Mouse (Mus musculus) midbrain, embryonic 11.5 days (tissue): ENCODE data around the gene Rcan1. TPM values are rescaled to one million over a fixed set of nuclear protein-coding genes. Genes with fewer than 3 reads are reported as not detected.

Experiments
- ATAC-seq: fragments of 200-750 bp; cut with Nextera tagmentation; 2 replicates; pipeline ENCODE4 v1.8.0; 2017; ENCODE audit warnings: moderate TSS enrichment, moderate library complexity; ENCODE audit not compliant: low FRiP score
- DNase-seq: peaks from one replicate; pipeline ENCODE4 v3.0.0; 2015; ENCODE audit warnings: low spot score; ENCODE audit errors: missing footprints
- H3K27ac ChIP-seq: fragments of 300-500 bp; sonication (generic); 2 replicates; pipeline ENCODE4 v1.5.1; 2014; ENCODE audit warnings: low read depth, low read length
- H3K27me3 ChIP-seq: fragments of 300-500 bp; sonication (generic); 2 replicates; pipeline ENCODE4 v1.6.1; 2014; ENCODE audit warnings: mild to moderate bottlenecking, low read length, moderate library complexity, mixed read lengths; ENCODE audit not compliant: control insufficient read depth, insufficient read depth
- H3K36me3 ChIP-seq: fragments of 300-500 bp; sonication (generic); 2 replicates; pipeline ENCODE4 v1.6.1; 2014; ENCODE audit warnings: mild to moderate bottlenecking, low read length, moderate library complexity, mixed read lengths; ENCODE audit not compliant: control insufficient read depth, insufficient read depth
- H3K4me1 ChIP-seq: fragments of 300-500 bp; sonication (generic); 2 replicates; pipeline ENCODE4 v1.6.1; 2014; ENCODE audit warnings: low read length; ENCODE audit not compliant: control insufficient read depth, insufficient read depth
- H3K4me2 ChIP-seq: fragments of 300-500 bp; sonication (generic); 2 replicates; pipeline ENCODE4 v1.6.1; 2014; ENCODE audit warnings: mild to moderate bottlenecking, moderate library complexity
- H3K4me3 ChIP-seq: fragments of 300-500 bp; sonication (generic); 2 replicates; pipeline ENCODE4 v1.5.1; 2014; ENCODE audit warnings: low read depth, low read length
- H3K9ac ChIP-seq: fragments of 300-500 bp; sonication (generic); 2 replicates; pipeline ENCODE4 v1.6.1; 2014; ENCODE audit warnings: low read length
- H3K9me3 ChIP-seq: fragments of 300-500 bp; sonication (generic); 2 replicates; pipeline ENCODE4 v1.6.1; 2016; ENCODE audit warnings: low read length; ENCODE audit not compliant: control insufficient read depth
- whole genome bisulfite sequencing: fragments of 180-500 bp; shearing (Covaris S2); extraction: QIAGEN DNeasy Blood & Tissue Kit; methylation state at CpG from one replicate; pipeline ENCODE4 v1.1.7; 2014; 5-methylcytosine and 5-hydroxymethylcytosine counted together
- polyA plus RNA-seq: library from polyadenylated mRNA; unstranded; fragments of >200 nt; fragmentation: Nextera tagmentation; extraction: Ambion mirVana; gene quantifications from 2 replicates; pipeline ENCODE4 v1.2.1, GENCODE M21; 2014

Gene Rcan1
- polyA plus RNA-seq, 1 experiment from 2014 or later: 40.7 TPM

DNA sequence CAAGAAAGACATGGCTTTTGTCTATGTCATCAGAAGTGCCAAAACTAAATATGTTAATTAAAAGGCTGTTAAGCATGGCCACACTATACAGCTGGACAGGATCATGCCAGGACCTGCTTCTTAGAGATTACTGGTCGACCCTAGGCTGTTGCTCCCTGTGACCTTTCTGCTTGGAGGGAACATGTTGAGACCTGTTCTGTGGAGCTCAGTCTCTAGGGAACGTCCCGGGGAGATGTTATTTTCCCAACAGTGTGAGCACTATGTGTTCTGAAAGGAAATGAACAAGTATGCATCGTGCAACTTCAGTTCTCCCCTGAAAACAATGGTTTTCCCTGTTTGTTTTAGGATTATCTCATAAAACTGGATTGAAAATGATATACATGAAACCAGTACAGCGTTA lies 32.4 kb upstream of the Rcan1 start:
- no peak overlapping the region for H3K4me2 ChIP-seq
- no peak overlapping the region for H3K4me3 ChIP-seq
- H3K36me3 ChIP-seq: no peaks in the 10 kb centered on the region
- DNase-seq (no peak), ATAC-seq (no peak)
- no peak overlapping the region for H3K27ac ChIP-seq
- H3K9ac ChIP-seq: no peak overlapping the region
- peaks cover 7% of the 10 kb centered on the region; the same call in 1 of the 2 replicates for H3K4me1 ChIP-seq
- WGBS: 73% methylated on average over 5 of the region's 5 CpGs
- no peaks in the 10 kb centered on the region for H3K9me3 ChIP-seq
- H3K27me3 ChIP-seq: peaks cover 22% of the 10 kb centered on the region

GRCm38 (mm10) chr16:92500534-92500933 lies 29.9 kb upstream of the Rcan1 start:
- peaks cover 30% of the 10 kb centered on the region for H3K27me3 ChIP-seq
- H3K9me3 ChIP-seq: no peaks in the 10 kb centered on the region
- WGBS: 82% methylated on average over 8 of the region's 8 CpGs
- no peak overlapping the region for H3K4me3 ChIP-seq
- H3K27ac ChIP-seq: no peak overlapping the region
- DNase-seq (no peak), ATAC-seq (no peak)
- peaks cover 7% of the 10 kb centered on the region; the same call in 1 of the 2 replicates for H3K4me1 ChIP-seq
- no peaks in the 10 kb centered on the region for H3K36me3 ChIP-seq
- no peak overlapping the region for H3K4me2 ChIP-seq
- no peak overlapping the region for H3K9ac ChIP-seq

DNA sequence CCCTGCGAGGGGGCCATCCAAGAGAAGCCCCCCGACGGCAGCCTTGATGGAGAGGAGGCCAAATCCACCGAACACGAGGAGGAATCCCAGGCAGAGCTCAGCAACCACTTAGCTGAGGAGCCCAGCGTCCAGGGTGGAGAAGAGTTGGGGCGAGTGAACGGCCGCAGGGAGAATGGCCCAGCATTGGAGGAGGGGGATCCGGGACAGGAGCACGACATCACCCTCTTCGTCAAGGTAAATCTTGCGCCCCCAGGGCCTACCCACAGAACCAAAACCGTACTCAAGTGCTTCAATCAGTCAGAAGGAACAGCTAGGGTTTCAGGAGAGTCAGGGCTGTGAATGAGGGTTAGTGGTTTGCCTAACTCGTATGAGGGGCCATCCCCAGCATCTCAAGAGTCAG lies 28.7 kb upstream of the Rcan1 start:
- Histone ChIP-seq H3K9me3 (no peaks in the 10 kb centered on the region), H3K4me1 (peaks cover 7% of the 10 kb centered on the region; the same call in 1 of the 2 replicates), H3K27me3 (peaks cover 30% of the 10 kb centered on the region), H3K4me2 (peak overlapping the region; percentile 85), H3K9ac (no peak overlapping the region), H3K36me3 (no peaks in the 10 kb centered on the region), H3K27ac (no peak overlapping the region), H3K4me3 (peak overlapping the region; percentile 53; the same call in 1 of the 2 replicates)
- DNase-seq (peak; percentile 90), ATAC-seq (no peak)
- WGBS: 20% methylated on average over 15 of the region's 15 CpGs

- Histone ChIP-seq H3K27ac (no peak overlapping the region), H3K4me2 (peak overlapping the region; percentile 85), H3K4me3 (peak overlapping the region; percentile 53), H3K9me3 (no peaks in the 10 kb centered on the region), H3K27me3 (peaks cover 30% of the 10 kb centered on the region), H3K4me1 (peaks cover 7% of the 10 kb centered on the region; the same call in 1 of the 2 replicates), H3K9ac (peak overlapping the region; percentile 54), H3K36me3 (no peaks in the 10 kb centered on the region)
- ATAC-seq (0 out of 2 replicates have a peak, but pooled peaks have one; percentile 24), DNase-seq (peak; percentile 95)
- WGBS: 2% methylated on average over 34 of the region's 34 CpGs
These were observed 27.9 kb upstream of the Rcan1 start for GRCm38 (mm10) chr16:92498589-92498981.

DNA sequence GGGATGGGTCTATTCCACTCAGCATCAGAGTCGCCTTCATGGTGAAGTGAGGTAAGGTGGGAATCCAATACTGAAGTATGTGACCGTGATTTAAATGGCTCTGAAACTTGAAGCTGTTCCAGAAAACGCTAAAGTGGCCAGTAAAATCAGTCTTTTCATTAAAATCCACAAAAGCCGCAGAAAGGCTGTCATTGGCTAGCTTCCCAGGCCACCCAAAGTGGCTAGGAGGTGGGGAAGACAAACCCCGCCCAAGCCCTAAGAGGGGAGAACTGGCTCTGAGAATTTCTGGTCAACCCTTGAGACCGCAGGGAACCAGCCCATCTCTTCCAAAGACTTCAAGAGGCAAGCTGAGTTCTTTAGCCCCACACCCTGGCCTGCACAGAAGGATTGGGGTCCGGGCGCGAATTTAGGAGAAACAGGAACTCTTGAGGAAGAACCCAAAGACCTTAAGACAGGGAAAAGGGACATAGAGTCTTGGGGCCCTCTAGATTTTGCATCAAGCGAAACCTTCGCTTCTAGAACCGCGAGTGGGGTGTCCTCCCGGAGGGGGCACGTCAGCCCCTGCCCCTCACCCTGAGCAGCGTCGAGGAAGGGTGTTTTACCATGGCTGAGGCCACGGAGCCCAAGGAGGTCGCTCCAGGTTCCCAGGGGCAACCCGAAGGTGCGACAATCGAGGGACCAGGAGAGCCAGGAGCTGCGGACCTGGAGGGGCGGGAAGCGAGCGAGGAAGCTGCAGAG lies 27.4 kb upstream of the Rcan1 start:
- Histone ChIP-seq H3K4me2 (peak overlapping the region; percentile 85), H3K27me3 (peaks cover 30% of the 10 kb centered on the region), H3K4me1 (peaks cover 7% of the 10 kb centered on the region; the same call in 1 of the 2 replicates), H3K9ac (peak overlapping the region; percentile 54), H3K9me3 (no peaks in the 10 kb centered on the region), H3K4me3 (peak overlapping the region; percentile 53), H3K27ac (no peak overlapping the region), H3K36me3 (no peaks in the 10 kb centered on the region)
- WGBS: 9% methylated on average over 26 of the region's 26 CpGs
- DNase-seq: peak; percentile 92
- no peak for ATAC-seq

- Histone ChIP-seq H3K9ac (no peak overlapping the region), H3K4me3 (no peak overlapping the region), H3K4me2 (no peak overlapping the region), H3K9me3 (no peaks in the 10 kb centered on the region), H3K4me1 (no peaks in the 10 kb centered on the region), H3K27me3 (no peaks in the 10 kb centered on the region), H3K27ac (no peak overlapping the region), H3K36me3 (no peaks in the 10 kb centered on the region)
- 80% methylated on average over 9 of the region's 9 CpGs for WGBS
- ATAC-seq (no peak), DNase-seq (no peak)
These were observed 18.7 kb upstream of the Rcan1 start for GRCm38 (mm10) chr16:92489356-92489755.

GRCm38 (mm10) chr16:92488456-92488855 lies 17.8 kb upstream of the Rcan1 start:
- WGBS: 81% methylated on average over 5 of the region's 5 CpGs
- Histone ChIP-seq H3K27me3 (no peaks in the 10 kb centered on the region), H3K9me3 (no peaks in the 10 kb centered on the region), H3K9ac (no peak overlapping the region), H3K4me3 (no peak overlapping the region), H3K36me3 (no peaks in the 10 kb centered on the region), H3K4me1 (no peaks in the 10 kb centered on the region), H3K27ac (no peak overlapping the region), H3K4me2 (no peak overlapping the region)
- no peak for DNase-seq
- no peak for ATAC-seq

DNA sequence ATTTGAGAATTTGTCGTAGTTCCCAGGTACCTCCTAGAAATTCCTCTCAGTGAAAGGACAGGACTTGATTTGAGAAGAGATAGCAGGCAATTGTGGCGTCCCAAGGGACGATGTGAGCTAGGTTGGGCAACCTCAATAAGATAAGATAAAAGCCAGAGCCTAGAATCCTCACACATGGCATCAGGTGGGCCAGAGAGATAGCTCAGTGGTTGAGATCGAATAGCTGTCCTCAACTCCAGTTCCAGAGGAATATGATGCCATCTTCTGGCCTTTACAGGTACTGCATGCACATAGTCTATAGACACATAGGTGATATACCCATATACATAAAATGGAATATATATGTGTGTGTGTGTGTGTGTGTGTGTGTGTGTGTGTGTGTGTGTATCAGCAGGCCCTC lies 16.8 kb upstream of the Rcan1 start:
- DNase-seq: no peak
- WGBS: 59% methylated on average over 4 of the region's 4 CpGs

DNA sequence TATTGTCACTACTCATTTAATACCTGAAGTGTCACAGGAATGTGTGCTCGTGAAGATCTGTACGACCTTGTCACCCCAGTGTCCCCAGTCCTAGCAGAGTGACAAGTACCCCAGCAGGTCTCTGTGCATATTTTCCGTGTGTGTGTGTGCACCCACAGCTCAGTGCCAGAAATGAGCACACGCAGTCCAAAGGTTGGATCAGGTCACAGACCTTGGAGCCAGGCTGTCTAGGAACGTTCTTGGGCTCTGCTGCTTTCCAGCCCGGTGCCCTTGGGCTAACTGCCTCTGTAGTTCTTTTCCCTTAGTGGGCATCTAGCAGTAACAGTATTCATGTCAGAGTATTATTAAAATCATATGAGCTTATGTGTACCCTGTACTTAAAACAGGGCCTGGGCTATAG lies 16.4 kb upstream of the Rcan1 start:
- no peak overlapping the region for H3K27ac ChIP-seq
- ATAC-seq: no peak

More for the DNA sequence above, 16.8 kb upstream of the Rcan1 start:
- Histone ChIP-seq H3K27ac (no peak overlapping the region), H3K9me3 (no peaks in the 10 kb centered on the region), H3K36me3 (no peaks in the 10 kb centered on the region), H3K4me2 (no peak overlapping the region), H3K4me3 (no peak overlapping the region), H3K9ac (no peak overlapping the region), H3K4me1 (no peaks in the 10 kb centered on the region), H3K27me3 (no peaks in the 10 kb centered on the region)
- ATAC-seq: no peak

More for the DNA sequence above, 16.4 kb upstream of the Rcan1 start:
- Histone ChIP-seq H3K9ac (no peak overlapping the region), H3K4me3 (no peak overlapping the region), H3K9me3 (no peaks in the 10 kb centered on the region), H3K27me3 (no peaks in the 10 kb centered on the region), H3K4me1 (no peaks in the 10 kb centered on the region), H3K4me2 (no peak overlapping the region), H3K36me3 (no peaks in the 10 kb centered on the region)
- DNase-seq: no peak
- WGBS: 88% methylated on average over 6 of the region's 6 CpGs
